Mouse (Mus musculus) limb, embryonic 15.5 days (tissue): ENCODE results near the gene Cst8. TPM values are rescaled to one million over a fixed set of nuclear protein-coding genes. Genes with fewer than 3 reads are reported as not detected.

ENCODE experiments used
- ATAC-seq: fragments of 200-750 bp; cut with Nextera tagmentation; 2 replicates; pipeline ENCODE4 v1.8.0; 2017; ENCODE audit warnings: low read depth, moderate TSS enrichment; ENCODE audit not compliant: insufficient number of reproducible peaks, low FRiP score, low TSS enrichment
- H3K27ac ChIP-seq: fragments of 300-500 bp; sonication (generic); 2 replicates; pipeline ENCODE4 v1.5.1; 2015; ENCODE audit warnings: moderate library complexity, mild to moderate bottlenecking, inconsistent platforms
- H3K27me3 ChIP-seq: fragments of 300-500 bp; sonication (generic); 2 replicates; pipeline ENCODE4 v1.6.1; 2015; ENCODE audit warnings: inconsistent platforms
- H3K36me3 ChIP-seq: fragments of 300-500 bp; sonication (generic); 2 replicates; pipeline ENCODE4 v1.6.1; 2015; ENCODE audit warnings: inconsistent platforms
- H3K4me1 ChIP-seq: fragments of 300-500 bp; sonication (generic); 2 replicates; pipeline ENCODE4 v1.6.1; 2015; ENCODE audit warnings: inconsistent platforms
- H3K4me2 ChIP-seq: fragments of 300-500 bp; sonication (generic); 2 replicates; pipeline ENCODE4 v1.6.1; 2015; ENCODE audit warnings: mild to moderate bottlenecking, inconsistent platforms
- H3K4me3 ChIP-seq: fragments of 300-500 bp; sonication (generic); 2 replicates; pipeline ENCODE4 v1.5.1; 2015; ENCODE audit warnings: mild to moderate bottlenecking, inconsistent platforms
- H3K9ac ChIP-seq: fragments of 300-500 bp; sonication (generic); 2 replicates; pipeline ENCODE4 v1.6.1; 2015; ENCODE audit warnings: inconsistent platforms
- H3K9me3 ChIP-seq: fragments of 300-500 bp; sonication (generic); 2 replicates; pipeline ENCODE4 v1.6.1; 2016; ENCODE audit warnings: inconsistent platforms
- WGBS: fragments of 180-500 bp; shearing (Covaris S2); methylation state at CpG from one replicate; pipeline ENCODE4 v1.1.7; 2015; 5-methylcytosine and 5-hydroxymethylcytosine counted together
- polyA plus RNA-seq: library from polyadenylated mRNA; unstranded; fragments of >200 nt; fragmentation: Nextera tagmentation; extraction: Ambion mirVana; gene quantifications from 2 replicates; pipeline ENCODE4 v1.2.1, GENCODE M21; 2015

Gene Cst8
- polyA plus RNA-seq, 1 experiment from 2014 or later = not detected

GRCm38 (mm10) chr2:148825986-148826385 lies 27.4 kb downstream of the Cst8 start:
- Histone ChIP-seq H3K9ac (no peak overlapping the region), H3K27me3 (no peaks in the 10 kb centered on the region), H3K4me2 (no peak overlapping the region), H3K4me3 (no peak overlapping the region), H3K36me3 (no peaks in the 10 kb centered on the region), H3K27ac (no peak overlapping the region), H3K4me1 (no peaks in the 10 kb centered on the region), H3K9me3 (no peaks in the 10 kb centered on the region)
- ATAC-seq = no peak
- 56% methylated on average over 1 of the region's 1 CpGs for WGBS

GRCm38 (mm10) chr2:148834912-148835311 lies 36.3 kb downstream of the Cst8 start, which contains the start of gene Cst9:
Gene Cst9 (plus strand): TSS chr2:148835147.
- 61% methylated on average over 4 of the region's 4 CpGs for WGBS
- H3K9me3 ChIP-seq = no peaks in the 10 kb centered on the region
- no peaks in the 10 kb centered on the region for H3K36me3 ChIP-seq
- no peaks in the 10 kb centered on the region for H3K27me3 ChIP-seq
- no peak within 1 kb of the TSS for H3K27ac ChIP-seq
- H3K4me3 ChIP-seq = no peak within 1 kb of the TSS
- no peak within 1 kb of the TSS for H3K4me2 ChIP-seq
- no peaks in the 10 kb centered on the region for H3K4me1 ChIP-seq
- no peak for ATAC-seq
- no peak within 1 kb of the TSS for H3K9ac ChIP-seq

GRCm38 (mm10) chr2:148838075-148838777 lies 39.6 kb downstream of the Cst8 start:
- no peak for ATAC-seq
- WGBS = 88% methylated on average over 5 of the region's 5 CpGs

GRCm38 (mm10) chr2:148839224-148839623 lies 40.6 kb downstream of the Cst8 start:
- H3K27me3 ChIP-seq = no peaks in the 10 kb centered on the region
- H3K9ac ChIP-seq = no peak overlapping the region
- no peaks in the 10 kb centered on the region for H3K4me1 ChIP-seq
- H3K4me3 ChIP-seq = no peak overlapping the region
- no peak overlapping the region for H3K27ac ChIP-seq
- WGBS = 90% methylated on average over 2 of the region's 2 CpGs
- no peaks in the 10 kb centered on the region for H3K9me3 ChIP-seq
- H3K4me2 ChIP-seq = no peak overlapping the region
- no peak for ATAC-seq
- no peaks in the 10 kb centered on the region for H3K36me3 ChIP-seq

More at GRCm38 (mm10) chr2:148838075-148838777, 39.6 kb downstream of the Cst8 start:
- Histone ChIP-seq H3K4me3 (no peak overlapping the region), H3K4me2 (no peak overlapping the region), H3K9me3 (no peaks in the 10 kb centered on the region), H3K36me3 (no peaks in the 10 kb centered on the region), H3K27me3 (no peaks in the 10 kb centered on the region), H3K4me1 (no peaks in the 10 kb centered on the region), H3K27ac (no peak overlapping the region), H3K9ac (no peak overlapping the region)

- 47% methylated on average over 8 of the region's 8 CpGs for WGBS
- H3K4me3 ChIP-seq = no peak overlapping the region
- no peaks in the 10 kb centered on the region for H3K4me1 ChIP-seq
- H3K27me3 ChIP-seq = no peaks in the 10 kb centered on the region
- no peak overlapping the region for H3K4me2 ChIP-seq
- no peak overlapping the region for H3K9ac ChIP-seq
- no peaks in the 10 kb centered on the region for H3K9me3 ChIP-seq
- no peaks in the 10 kb centered on the region for H3K36me3 ChIP-seq
- no peak overlapping the region for H3K27ac ChIP-seq
- no peak for ATAC-seq
These were observed 52.7 kb downstream of the Cst8 start for GRCm38 (mm10) chr2:148851116-148851906.

Other genes starting within 250 kb of the Cst8 start
- gene Nxt1, start 126.2 kb upstream of the Cst8 start, polyA plus RNA-seq = 78.0 and 80.2 TPM in 2 replicates
- 20.1 and 20.7 TPM in 2 replicates for gene Gzf1, start 117.8 kb upstream of the Cst8 start, polyA plus RNA-seq
- gene Napb, start 66.3 kb upstream of the Cst8 start, polyA plus RNA-seq = 3.3 and 4.2 TPM in 2 replicates
- gene Cstl1, start 48.4 kb upstream of the Cst8 start, polyA plus RNA-seq = not detected in 2 replicates
- gene Cst11, start 27.3 kb upstream of the Cst8 start, polyA plus RNA-seq = not detected in 2 replicates
- 0.31 and 0.70 TPM in 2 replicates for gene 8030411F24Rik, start 16.8 kb upstream of the Cst8 start, polyA plus RNA-seq
- gene Cst12, start 9.4 kb upstream of the Cst8 start, polyA plus RNA-seq = not detected in 2 replicates
- not detected in 2 replicates for gene Cst13, start 21.3 kb downstream of the Cst8 start, polyA plus RNA-seq
- gene Cst9, start 36.4 kb downstream of the Cst8 start, polyA plus RNA-seq = not detected in 2 replicates
- gene 9230104L09Rik, start 66.3 kb downstream of the Cst8 start, polyA plus RNA-seq = not detected in 2 replicates
- gene Cst3, start 76.9 kb downstream of the Cst8 start, polyA plus RNA-seq = 548 and 588 TPM in 2 replicates
- not detected in 2 replicates for gene Gm1330, start 204.5 kb downstream of the Cst8 start, polyA plus RNA-seq
- not detected in 2 replicates for gene Gm10750, start 218.5 kb downstream of the Cst8 start, polyA plus RNA-seq